Mouse (Mus musculus) lung, embryonic 16.5 days (tissue): ENCODE measurements around the gene Capns1. TPM values are rescaled to one million over a fixed set of nuclear protein-coding genes. Genes with fewer than 3 reads are reported as not detected.

Experiments
- polyA plus RNA-seq: library from polyadenylated mRNA; unstranded; fragments of >200 nt; fragmentation: Nextera tagmentation; extraction: Ambion mirVana; gene quantifications from 2 replicates; pipeline ENCODE4 v1.2.1, GENCODE M21; 2015

Capns1 gene
- polyA plus RNA-seq, 1 experiment from 2014 or later = 91.2 TPM

Other genes with a start within 250 kb of the Capns1 start
- 9.5 and 9.9 TPM in 2 replicates for gene Zfp74, start 244.7 kb downstream of the Capns1 start, polyA plus RNA-seq
- 12.3 and 13.8 TPM in 2 replicates for gene Zfp568, start 214.9 kb downstream of the Capns1 start, polyA plus RNA-seq
- 3.7 and 4.3 TPM in 2 replicates for gene Zfp14, start 147.4 kb downstream of the Capns1 start, polyA plus RNA-seq
- 4.7 and 5.0 TPM in 2 replicates for gene Zfp82, start 125.9 kb downstream of the Capns1 start, polyA plus RNA-seq
- gene Gm26920, start 108.4 kb downstream of the Capns1 start, polyA plus RNA-seq = 1.2 and 1.5 TPM in 2 replicates
- 6.9 and 7.6 TPM in 2 replicates for gene Zfp566, start 108.3 kb downstream of the Capns1 start, polyA plus RNA-seq
- 115 and 117 TPM in 2 replicates for gene Zfp260, start 104.0 kb downstream of the Capns1 start, polyA plus RNA-seq
- gene Zfp382, start 76.9 kb downstream of the Capns1 start, polyA plus RNA-seq = 11.6 and 14.3 TPM in 2 replicates
- gene Zfp146, start 29.1 kb downstream of the Capns1 start, polyA plus RNA-seq = 13.7 and 14.8 TPM in 2 replicates
- gene Cox7a1, start 14.7 kb downstream of the Capns1 start, polyA plus RNA-seq = 17.1 and 20.2 TPM in 2 replicates
- 146 and 152 TPM in 2 replicates for gene Polr2i, start 33.1 kb upstream of the Capns1 start, polyA plus RNA-seq
- 156 and 161 TPM in 2 replicates for gene Tbcb, start 33.5 kb upstream of the Capns1 start, polyA plus RNA-seq
- 0.30 TPM in 1 of 2 replicates, not detected in the other for gene Ovol3, start 36.9 kb upstream of the Capns1 start, polyA plus RNA-seq
- gene Thap8, start 81.3 kb upstream of the Capns1 start, polyA plus RNA-seq = 0.48 and 0.83 TPM in 2 replicates
- 11.8 and 12.2 TPM in 2 replicates for gene Wdr62, start 81.6 kb upstream of the Capns1 start, polyA plus RNA-seq
- gene Clip3, start 92.9 kb upstream of the Capns1 start, polyA plus RNA-seq = 15.9 and 20.7 TPM in 2 replicates
- 82.1 and 84.4 TPM in 2 replicates for gene Alkbh6, start 109.9 kb upstream of the Capns1 start, polyA plus RNA-seq
- gene Syne4, start 116.0 kb upstream of the Capns1 start, polyA plus RNA-seq = 32.5 and 33.6 TPM in 2 replicates
- gene E130208F15Rik, start 122.9 kb upstream of the Capns1 start, polyA plus RNA-seq = 0.38 TPM in 1 of 2 replicates, not detected in the other
- 14.5 and 15.8 TPM in 2 replicates for gene Sdhaf1, start 125.1 kb upstream of the Capns1 start, polyA plus RNA-seq
- gene Lrfn3, start 164.0 kb upstream of the Capns1 start, polyA plus RNA-seq = 3.5 and 3.9 TPM in 2 replicates
- 53.5 and 63.9 TPM in 2 replicates for gene Tyrobp, start 214.9 kb upstream of the Capns1 start, polyA plus RNA-seq
- 2.0 and 2.6 TPM in 2 replicates for gene Hcst, start 221.0 kb upstream of the Capns1 start, polyA plus RNA-seq
- gene Nfkbid, start 222.9 kb upstream of the Capns1 start, polyA plus RNA-seq = 1.9 and 2.0 TPM in 2 replicates
- gene Aplp1, start 246.7 kb upstream of the Capns1 start, polyA plus RNA-seq = 20.4 and 22.3 TPM in 2 replicates